Mouse (Mus musculus) heart, postnatal 14 days (tissue): ENCODE data around the gene Adam12. TPM values are rescaled to one million over a fixed set of nuclear protein-coding genes. Genes with fewer than 3 reads are reported as not detected.

Source experiments
- DNase-seq, 2 experiments: peaks; one replicate each; pipeline ENCODE4 v3.0.0; 2021 to 2022
- intact Hi-C: fragments of 180-260 bp; cut with DNase I; formaldehyde crosslinking; loops from one replicate; pipeline ENCODE4 v1.15.1; 2025
- total RNA-seq, 2 experiments: library from RNA; stranded (reverse); gene quantifications; 2 replicates each; pipeline ENCODE4 v1.2.3; 2021

Gene Adam12
- total RNA-seq, 2 experiments from 2014 or later = 4.5 to 6.2 TPM

GRCm38 (mm10) chr7:134026200-134027019 is 205.5 kb downstream of the Adam12 start:
- intact Hi-C loops = no loop called here
- DNase-seq = peak; percentile 65 to 74

GRCm38 (mm10) chr7:134022157-134022885 is 209.6 kb downstream of the Adam12 start:
- intact Hi-C loops = no loop called here
- DNase-seq = no peak

GRCm38 (mm10) chr7:134015226-134015625 is 216.7 kb downstream of the Adam12 start:
- DNase-seq = no peak
- intact Hi-C loops = no loop called here

GRCm38 (mm10) chr7:134014733-134015132 is 217.2 kb downstream of the Adam12 start:
- DNase-seq = no peak
- intact Hi-C loops = no loop called here

GRCm38 (mm10) chr7:134009157-134009556 is 222.8 kb downstream of the Adam12 start:
- DNase-seq = no peak
- intact Hi-C loops = no loop called here

GRCm38 (mm10) chr7:134007942-134008361 is 224.0 kb downstream of the Adam12 start:
- no peak for DNase-seq
- intact Hi-C loops = no loop called here

GRCm38 (mm10) chr7:134001581-134001980 is 230.4 kb downstream of the Adam12 start:
- intact Hi-C loops = no loop called here
- no peak for DNase-seq

GRCm38 (mm10) chr7:133990930-133991329 is 241.0 kb downstream of the Adam12 start:
- no peak for DNase-seq
- intact Hi-C loops = no loop called here

- no peak for DNase-seq
- intact Hi-C loops = no loop called here
Observed at GRCm38 (mm10) chr7:133988356-133988755, 243.6 kb downstream of the Adam12 start.

- no peak for DNase-seq
- intact Hi-C loops = no loop called here
Observed at GRCm38 (mm10) chr7:133986201-133986600, 245.7 kb downstream of the Adam12 start.

GRCm38 (mm10) chr7:133985648-133986047 is 246.3 kb downstream of the Adam12 start:
- no peak for DNase-seq
- intact Hi-C loops = no loop called here

GRCm38 (mm10) chr7:133976388-133977122 is 255.4 kb downstream of the Adam12 start:
- intact Hi-C loops = no loop called here
- no peak for DNase-seq

GRCm38 (mm10) chr7:133971086-133971485 is 260.9 kb downstream of the Adam12 start:
- intact Hi-C loops = no loop called here
- DNase-seq = peak; percentile 22 to 45

GRCm38 (mm10) chr7:133970407-133970806 is 261.5 kb downstream of the Adam12 start:
- no peak for DNase-seq
- intact Hi-C loops = no loop called here

- no peak for DNase-seq
- intact Hi-C loops = no loop called here
Observed at GRCm38 (mm10) chr7:133967906-133968305, 264.0 kb downstream of the Adam12 start.

GRCm38 (mm10) chr7:133963501-133963900 is 268.4 kb downstream of the Adam12 start:
- no peak for DNase-seq
- intact Hi-C loops = no loop called here

- intact Hi-C loops = loop anchor here (2.0 kb wide), 1 partner anchor 264 kb away; no protein-coding TSS in a partner anchor
Observed at GRCm38 (mm10) chr7:133959200-133959599, 272.7 kb downstream of the Adam12 start.

GRCm38 (mm10) chr7:133957873-133958272 is 274.1 kb downstream of the Adam12 start:
- no peak for DNase-seq
- intact Hi-C loops = loop anchor here (2.0 kb wide), 1 partner anchor 265 kb away; no protein-coding TSS in a partner anchor

More at GRCm38 (mm10) chr7:133959200-133959599, 272.7 kb downstream of the Adam12 start:
- peak; percentile 16 to 40 for DNase-seq

- DNase-seq = peak in 1 of 2 experiments; percentile 22
- intact Hi-C loops = no loop called here
Observed at GRCm38 (mm10) chr7:133954111-133955091, 277.5 kb downstream of the Adam12 start.
